Mouse (Mus musculus) liver, postnatal 0 days (tissue): ENCODE data around the gene Megf8. TPM values are rescaled to one million over a fixed set of nuclear protein-coding genes. Genes with fewer than 3 reads are reported as not detected.

ENCODE experiments used
- ATAC-seq: fragments of 200-750 bp; cut with Nextera tagmentation; 2 replicates; pipeline ENCODE4 v1.8.0; 2017; ENCODE audit warnings: mild to moderate bottlenecking, moderate library complexity
- DNase-seq: peaks from one replicate; pipeline ENCODE4 v3.0.0-alpha.2; 2016
- H3K27ac ChIP-seq: fragments of 300-500 bp; sonication (generic); 2 replicates; pipeline ENCODE4 v1.5.1; 2014; ENCODE audit warnings: antibody characterized with exemption, moderate library complexity, mild to moderate bottlenecking, low read depth
- H3K27me3 ChIP-seq: fragments of 300-500 bp; sonication (generic); 2 replicates; pipeline ENCODE4 v1.6.1; 2014; ENCODE audit warnings: low read length, control low read depth, mixed read lengths; ENCODE audit not compliant: insufficient read depth
- H3K36me3 ChIP-seq: fragments of 300-500 bp; sonication (generic); replicated peaks from 2 replicates; pipeline ENCODE4 v1.6.1; 2014; ENCODE audit warnings: mild to moderate bottlenecking, control low read depth, low read length, moderate library complexity, mixed read lengths; ENCODE audit not compliant: insufficient read depth
- H3K4me1 ChIP-seq: fragments of 300-500 bp; sonication (generic); 2 replicates; pipeline ENCODE4 v1.6.1; 2014; ENCODE audit warnings: antibody characterized with exemption, mild to moderate bottlenecking, control low read depth; ENCODE audit not compliant: insufficient read depth
- H3K4me2 ChIP-seq: fragments of 300-500 bp; sonication (generic); 2 replicates; pipeline ENCODE4 v1.6.1; 2014; ENCODE audit warnings: low read depth, mild to moderate bottlenecking, low read length, moderate library complexity, mixed read lengths
- H3K4me3 ChIP-seq: fragments of 300-500 bp; sonication (generic); 2 replicates; pipeline ENCODE4 v1.5.1; 2014; ENCODE audit warnings: low read depth, low read length
- H3K9ac ChIP-seq: fragments of 300-500 bp; sonication (generic); replicated peaks from 2 replicates; pipeline ENCODE4 v1.6.1; 2014; ENCODE audit warnings: mild to moderate bottlenecking, moderate library complexity
- H3K9me3 ChIP-seq: fragments of 300-500 bp; sonication (generic); 2 replicates; pipeline ENCODE4 v1.6.1; 2016; ENCODE audit warnings: mild to moderate bottlenecking, control low read depth, low read length, mixed read lengths
- CTCF ChIP-seq: sonication (generic); IDR thresholded peaks from 2 replicates; pipeline ENCODE4 v1.5.1; 2016; ENCODE audit warnings: antibody characterized with exemption, low read depth
- EP300 ChIP-seq: IDR thresholded peaks from 2 replicates; pipeline ENCODE4 v1.6.1; 2016; ENCODE audit warnings: antibody characterized with exemption, low read depth, mild to moderate bottlenecking
- WGBS: fragments of 180-500 bp; shearing (Covaris S2); extraction: QIAGEN DNeasy Blood & Tissue Kit; methylation state at CpG from one replicate; pipeline ENCODE4 v1.1.7; 2014; ENCODE audit not compliant: insufficient replicate concordance; 5-methylcytosine and 5-hydroxymethylcytosine counted together
- polyA plus RNA-seq: library from polyadenylated mRNA; unstranded; fragments of >200 nt; fragmentation: Nextera tagmentation; extraction: Ambion mirVana; gene quantifications from 2 replicates; pipeline ENCODE4 v1.2.1, GENCODE M21; 2015

Gene Megf8
- polyA plus RNA-seq, 1 experiment from 2014 or later: 0.81 TPM

GRCm38 (mm10) chr7:25282731-25283211 lies 34.2 kb upstream of the Megf8 start:
- DNase-seq: peak; percentile 69
- no peaks in the 10 kb centered on the region for H3K27me3 ChIP-seq
- peak overlapping the region; percentile 88 for H3K9ac ChIP-seq
- H3K27ac ChIP-seq: peak overlapping the region; percentile 93
- peaks cover 31% of the 10 kb centered on the region for H3K36me3 ChIP-seq
- peak overlapping the region; percentile 99 for H3K4me2 ChIP-seq
- peak; percentile 33 for TF ChIP-seq CTCF
- TF ChIP-seq EP300: no peak
- H3K4me1 ChIP-seq: peaks cover 49% of the 10 kb centered on the region
- H3K4me3 ChIP-seq: peak overlapping the region; percentile 78
- no peak for ATAC-seq
- H3K9me3 ChIP-seq: no peaks in the 10 kb centered on the region
- WGBS: under 1% methylated on average over 27 of the region's 36 CpGs

GRCm38 (mm10) chr7:25283637-25284036 lies 33.3 kb upstream of the Megf8 start:
- Histone ChIP-seq H3K27ac (peak overlapping the region; percentile 93), H3K36me3 (peaks cover 39% of the 10 kb centered on the region), H3K9ac (peak overlapping the region; percentile 88), H3K4me3 (peak overlapping the region; percentile 78), H3K27me3 (no peaks in the 10 kb centered on the region), H3K4me1 (peaks cover 41% of the 10 kb centered on the region), H3K4me2 (peak overlapping the region; percentile 99), H3K9me3 (no peaks in the 10 kb centered on the region)
- TF ChIP-seq EP300 (no peak), CTCF (no peak)
- ATAC-seq (no peak), DNase-seq (peak; percentile 37)
- WGBS: 14% methylated on average over 5 of the region's 5 CpGs

GRCm38 (mm10) chr7:25284171-25284570 lies 32.8 kb upstream of the Megf8 start:
- Histone ChIP-seq H3K9ac (peak overlapping the region; percentile 13; the same call in 1 of the 2 replicates), H3K4me2 (peak overlapping the region; percentile 99), H3K36me3 (peaks cover 45% of the 10 kb centered on the region), H3K9me3 (no peaks in the 10 kb centered on the region), H3K27ac (peak overlapping the region; percentile 35), H3K4me1 (peaks cover 41% of the 10 kb centered on the region), H3K4me3 (peak overlapping the region; percentile 78), H3K27me3 (no peaks in the 10 kb centered on the region)
- DNase-seq: no peak
- ATAC-seq: no peak
- 52% methylated on average over 2 of the region's 2 CpGs for WGBS
- TF ChIP-seq EP300 (no peak), CTCF (no peak)

- Histone ChIP-seq H3K4me3 (no peak overlapping the region), H3K9me3 (no peaks in the 10 kb centered on the region), H3K27ac (no peak overlapping the region), H3K36me3 (peaks cover 51% of the 10 kb centered on the region), H3K4me2 (no peak overlapping the region), H3K27me3 (no peaks in the 10 kb centered on the region), H3K9ac (no peak overlapping the region), H3K4me1 (peaks cover 37% of the 10 kb centered on the region)
- no peak for TF ChIP-seq EP300
- TF ChIP-seq CTCF: no peak
- ATAC-seq: no peak
- DNase-seq: peak; percentile 31
- 76% methylated on average over 5 of the region's 5 CpGs for WGBS
These were observed 32.2 kb upstream of the Megf8 start for GRCm38 (mm10) chr7:25284766-25285165.

DNA sequence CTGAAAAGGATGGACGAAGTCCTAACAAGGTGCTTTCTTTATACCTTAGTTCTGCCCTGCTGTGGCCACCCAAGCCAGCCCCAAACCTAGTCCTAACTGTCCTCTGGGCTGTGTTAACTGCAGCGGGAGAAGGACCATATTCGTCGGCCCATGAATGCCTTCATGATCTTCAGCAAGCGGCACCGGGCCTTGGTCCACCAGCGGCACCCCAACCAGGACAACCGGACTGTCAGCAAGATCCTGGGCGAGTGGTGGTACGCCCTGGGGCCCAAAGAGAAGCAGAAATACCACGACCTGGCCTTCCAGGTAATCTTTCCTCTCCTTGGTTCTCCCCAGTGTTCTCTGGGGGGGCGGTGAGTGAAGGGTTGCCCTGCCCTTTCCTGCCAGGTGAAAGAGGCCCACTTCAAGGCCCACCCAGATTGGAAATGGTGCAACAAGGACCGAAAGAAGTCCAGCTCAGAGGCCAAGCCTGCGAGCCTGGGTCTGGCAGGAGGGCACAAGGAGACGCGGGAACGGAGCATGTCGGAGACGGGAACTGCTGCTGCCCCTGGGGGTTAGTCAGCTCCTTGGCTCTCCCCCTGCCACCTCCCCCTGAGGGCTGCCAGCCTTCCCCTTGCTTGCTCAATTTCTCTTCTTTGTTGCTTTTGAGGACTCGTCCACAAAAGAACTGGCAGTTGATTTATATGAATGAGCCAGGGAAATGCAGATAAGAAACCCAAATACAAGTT lies 31.3 kb upstream of the Megf8 start:
- ATAC-seq (no peak), DNase-seq (no peak)
- H3K4me2 ChIP-seq: no peak overlapping the region
- H3K4me3 ChIP-seq: no peak overlapping the region
- H3K27ac ChIP-seq: no peak overlapping the region
- 88% methylated on average over 20 of the region's 20 CpGs for WGBS
- no peak overlapping the region for H3K9ac ChIP-seq
- H3K4me1 ChIP-seq: peaks cover 27% of the 10 kb centered on the region
- TF ChIP-seq EP300 (no peak), CTCF (no peak)
- no peaks in the 10 kb centered on the region for H3K9me3 ChIP-seq
- H3K36me3 ChIP-seq: peaks cover 60% of the 10 kb centered on the region
- no peaks in the 10 kb centered on the region for H3K27me3 ChIP-seq

DNA sequence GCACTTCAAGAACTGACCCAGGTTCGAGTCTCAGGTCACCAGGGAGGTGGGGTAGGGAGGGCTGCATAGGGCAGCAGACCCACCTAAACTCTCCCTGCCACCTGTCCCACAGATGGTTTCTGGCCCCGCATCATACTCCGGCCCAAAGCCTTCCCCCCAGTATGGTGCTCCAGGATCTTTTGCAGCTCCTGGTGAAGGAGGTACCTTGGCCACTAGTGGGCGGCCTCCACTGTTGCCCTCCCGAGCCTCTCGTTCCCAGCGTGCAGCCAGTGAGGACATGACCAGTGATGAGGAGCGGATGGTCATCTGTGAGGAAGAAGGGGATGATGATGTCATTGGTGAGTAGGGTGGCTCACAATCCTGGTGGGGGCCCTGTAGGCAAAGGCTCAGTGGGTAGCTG lies 30.0 kb upstream of the Megf8 start:
- Histone ChIP-seq H3K27me3 (no peaks in the 10 kb centered on the region), H3K27ac (no peak overlapping the region), H3K4me3 (no peak overlapping the region), H3K9ac (no peak overlapping the region), H3K36me3 (peaks cover 73% of the 10 kb centered on the region), H3K4me2 (no peak overlapping the region), H3K9me3 (no peaks in the 10 kb centered on the region), H3K4me1 (peaks cover 18% of the 10 kb centered on the region)
- 84% methylated on average over 8 of the region's 8 CpGs for WGBS
- ATAC-seq (no peak), DNase-seq (no peak)
- TF ChIP-seq CTCF: 0 out of 2 replicates have a peak, but pooled peaks have one; percentile 6
- TF ChIP-seq EP300: no peak

DNA sequence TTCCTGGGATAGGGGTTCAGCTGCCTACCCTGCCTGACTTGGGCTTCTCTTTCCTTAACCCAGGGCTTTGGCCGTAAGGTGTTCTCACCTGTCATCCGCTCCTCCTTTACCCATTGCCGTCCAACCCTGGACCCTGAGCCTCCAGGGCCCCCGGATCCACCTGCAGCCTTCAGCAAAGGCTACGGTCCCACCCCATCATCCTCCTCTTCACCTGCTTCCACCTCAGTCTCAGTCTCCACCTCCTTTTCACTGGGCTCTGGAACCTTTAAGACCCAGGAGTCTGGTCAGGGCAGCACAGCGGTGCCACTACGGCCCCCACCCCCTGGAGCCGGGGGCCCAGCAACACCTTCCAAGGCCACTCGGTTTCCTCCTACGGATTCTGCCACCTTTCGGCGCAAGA lies 29.0 kb upstream of the Megf8 start:
- Histone ChIP-seq H3K4me1 (peaks cover 15% of the 10 kb centered on the region), H3K4me3 (no peak overlapping the region), H3K27ac (no peak overlapping the region), H3K36me3 (peaks cover 83% of the 10 kb centered on the region), H3K4me2 (no peak overlapping the region), H3K9me3 (no peaks in the 10 kb centered on the region), H3K27me3 (no peaks in the 10 kb centered on the region), H3K9ac (no peak overlapping the region)
- WGBS: 93% methylated on average over 12 of the region's 12 CpGs
- TF ChIP-seq CTCF (no peak), EP300 (no peak)
- ATAC-seq (no peak), DNase-seq (no peak)
